ENCODE assay signal across 34 mouse cellular contexts in genomic region chr16:93575574-93575973, GRCm38 (mm10). TPM values are rescaled to one million over a fixed set of nuclear protein-coding genes. Genes with fewer than 3 reads are reported as not detected.
DNase-seq lines count a peak whose midpoint lies in the region; ATAC-seq and TF ChIP-seq lines count a peak whose summit lies in the region.
"Had no signal": no experiment of that assay in that cellular context is flagged by ENCODE, and none has a peak within 500 bp of the region (broad histone marks: within the 10 kb centered on the region; RNA-seq: fewer than 3 reads in every experiment).

No protein-coding gene starts in this region.

- no peak for TF ChIP-seq EP300 in liver, postnatal 0 days (IDR thresholded peaks at IDR 0.05; ENCODE audit: low read depth)
- no peak for TF ChIP-seq EP300 in stomach, postnatal 0 days (optimal IDR thresholded peaks at IDR 0.05)

- peaks cover 3% of the 10 kb centered on the region; the same call in 1 of the 2 replicates for H3K4me1 ChIP-seq in liver, postnatal 0 days (ENCODE audit: insufficient read depth)
- H3K4me1 ChIP-seq in stomach, postnatal 0 days (replicated peaks; ENCODE audit: control insufficient read depth, insufficient read depth) = no peaks in the 10 kb centered on the region
- H3K4me1 ChIP-seq: forebrain, embryonic 13.5 days; liver, embryonic 13.5 days had no signal

- H3K4me2 ChIP-seq in liver, postnatal 0 days (ENCODE audit: low read depth, low read length) = no peak overlapping the region
- H3K4me2 ChIP-seq in stomach, postnatal 0 days (replicated peaks; ENCODE audit: low read depth) = no peak overlapping the region
- H3K4me2 ChIP-seq: forebrain, embryonic 13.5 days; heart, embryonic 15.5 days; hindbrain, embryonic 12.5 days; limb, embryonic 13.5 days; liver, embryonic 13.5 days; midbrain, embryonic 11.5 days; neural tube, embryonic 12.5 days had no signal

- H3K9ac ChIP-seq in liver, postnatal 0 days (replicated peaks) = no peak overlapping the region
- no peak overlapping the region for H3K9ac ChIP-seq in stomach, postnatal 0 days (ENCODE audit: low read length)
- H3K9ac ChIP-seq: embryonic facial prominence, embryonic 15.5 days; forebrain, embryonic 13.5 days; heart, embryonic 15.5 days; hindbrain, embryonic 12.5 days; limb, embryonic 13.5 days; liver, embryonic 13.5 days; lung, embryonic 14.5 days; neural tube, embryonic 12.5 days had no signal

- H3K27me3 ChIP-seq in liver, postnatal 0 days (ENCODE audit: insufficient read depth, low read length) = no peaks in the 10 kb centered on the region
- H3K27me3 ChIP-seq in stomach, postnatal 0 days (ENCODE audit: control insufficient read depth, insufficient read depth, low read length) = no peaks in the 10 kb centered on the region
- H3K27me3 ChIP-seq: embryonic facial prominence, embryonic 15.5 days; forebrain, embryonic 13.5 days; hindbrain, embryonic 12.5 days; limb, embryonic 13.5 days; liver, embryonic 13.5 days; neural tube, embryonic 12.5 days; Patski had no signal

- no peaks in the 10 kb centered on the region for H3K9me3 ChIP-seq in liver, postnatal 0 days (ENCODE audit: low read length)
- no peaks in the 10 kb centered on the region for H3K9me3 ChIP-seq in stomach, postnatal 0 days (ENCODE audit: control insufficient read depth, low read length)
- H3K9me3 ChIP-seq: embryonic facial prominence, embryonic 15.5 days; forebrain, embryonic 13.5 days; heart, embryonic 10.5 days; heart, embryonic 15.5 days; hindbrain, embryonic 12.5 days; limb, embryonic 13.5 days; liver, embryonic 13.5 days; neural tube, embryonic 12.5 days had no signal

- H3K36me3 ChIP-seq in liver, postnatal 0 days (replicated peaks; ENCODE audit: insufficient read depth, low read length) = no peaks in the 10 kb centered on the region
- H3K36me3 ChIP-seq in stomach, postnatal 0 days (ENCODE audit: control insufficient read depth, insufficient read depth, low read length) = no peaks in the 10 kb centered on the region
- H3K36me3 ChIP-seq: embryonic facial prominence, embryonic 15.5 days; heart, embryonic 10.5 days; heart, embryonic 15.5 days; hindbrain, embryonic 12.5 days; limb, embryonic 13.5 days; liver, embryonic 13.5 days; neural tube, embryonic 12.5 days had no signal

- no peak for TF ChIP-seq CTCF in liver, postnatal 0 days (IDR thresholded peaks at IDR 0.05; ENCODE audit: low read depth)
- no peak for TF ChIP-seq CTCF in stomach, postnatal 0 days (IDR thresholded peaks at IDR 0.05; ENCODE audit: low read depth)

- 61% methylated on average over 5 of the region's 5 CpGs for WGBS in liver, postnatal 0 days (ENCODE audit: insufficient replicate concordance)
- WGBS in stomach, postnatal 0 days = 57% methylated on average over 5 of the region's 5 CpGs

- H3K27ac ChIP-seq in liver, postnatal 0 days (ENCODE audit: low read depth) = no peak overlapping the region
- peak overlapping the region; percentile 35 for H3K27ac ChIP-seq in stomach, postnatal 0 days (replicated peaks)
- H3K27ac ChIP-seq: embryonic facial prominence, embryonic 15.5 days; forebrain, embryonic 13.5 days; heart, embryonic 15.5 days; layer of hippocampus, adult 2 months; limb, embryonic 13.5 days; liver, embryonic 13.5 days; neural tube, embryonic 12.5 days had no signal

- H3K4me3 ChIP-seq in liver, postnatal 0 days (ENCODE audit: low read depth, low read length) = no peak overlapping the region
- H3K4me3 ChIP-seq in stomach, postnatal 0 days (ENCODE audit: low read depth, low read length) = no peak overlapping the region
- H3K4me3 ChIP-seq: embryonic facial prominence, embryonic 15.5 days; forebrain, embryonic 13.5 days; heart, embryonic 10.5 days; heart, embryonic 15.5 days; hindbrain, embryonic 12.5 days; layer of hippocampus, adult 2 months; limb, embryonic 13.5 days; liver, embryonic 13.5 days; myocyte; neural tube, embryonic 12.5 days had no signal

- peak; percentile 17 for DNase-seq in CD4-positive, CD25-positive, alpha-beta regulatory T cell, adult 2 months (ENCODE audit: low read depth, low spot score)
- peak; percentile 10 for DNase-seq in liver, postnatal 0 days
- no peak for DNase-seq in liver
- peak; percentile 81 for DNase-seq in fat pad, adult 2 months (ENCODE audit: extremely low read depth, low read depth, low spot score)
- peak; percentile 40 for DNase-seq in stomach, postnatal 0 days (ENCODE audit: low spot score)
- no peak for DNase-seq in cerebellum, adult 9-11 months
- DNase-seq: adrenal gland, postnatal 14 days; cerebellum, adult 11 months; gastrocnemius, postnatal 10 days; kidney, adult 2 months; kidney, postnatal 36 days; liver, embryonic 13.5 days; lung, embryonic 14.5 days; lung, postnatal 14 days; right cerebral cortex, postnatal 25 days; thymus, postnatal 14 days had no signal

- ATAC-seq in CD4-positive, CD25-positive, alpha-beta regulatory T cell, adult 4 months = no peak
- ATAC-seq in liver, postnatal 0 days = no peak; the same call in 1 of the 2 replicates
- peak; percentile 72 for ATAC-seq in stomach, postnatal 0 days (ENCODE audit: low FRiP score, low TSS enrichment)
- ATAC-seq: forebrain, embryonic 13.5 days; inflammation-experienced regulatory T-cells, adult 6 months; Patski had no signal

RNA-seq across cellular contexts. Expression of gene Setd4, which starts 28.3 kb away (rescaled TPM):
- 10 to 100 TPM; 34.6 to 43.5 TPM for polyA plus RNA-seq in CD4-positive, CD25-positive, alpha-beta regulatory T cell, adult 4 months (2017; shearing (Covaris generic))
- 6.0 and 6.3 TPM in 2 replicates for polyA plus RNA-seq in liver, postnatal 0 days (2015; fragmentation: Nextera tagmentation; extraction: Ambion mirVana)
- polyA plus RNA-seq in stomach, postnatal 0 days (2015; fragmentation: Nextera tagmentation; extraction: Ambion mirVana) = 20.9 and 24.7 TPM in 2 replicates

RNA-seq across cellular contexts. Expression of gene Cbr1, which starts 30.1 kb away (rescaled TPM):
- 10 to 100 TPM; 47.7 to 49.9 TPM for polyA plus RNA-seq in CD4-positive, CD25-positive, alpha-beta regulatory T cell, adult 4 months (2017; shearing (Covaris generic))
- polyA plus RNA-seq in liver, postnatal 0 days (2015; fragmentation: Nextera tagmentation; extraction: Ambion mirVana) = 131 and 174 TPM in 2 replicates
- polyA plus RNA-seq in stomach, postnatal 0 days (2015; fragmentation: Nextera tagmentation; extraction: Ambion mirVana) = 411 and 426 TPM in 2 replicates

RNA-seq across cellular contexts. Expression of gene Gm5678, which starts 52.3 kb away (rescaled TPM):
- polyA plus RNA-seq in CD4-positive, CD25-positive, alpha-beta regulatory T cell, adult 4 months (2017; shearing (Covaris generic)) = not detected
- polyA plus RNA-seq in liver, postnatal 0 days (2015; fragmentation: Nextera tagmentation; extraction: Ambion mirVana) = not detected in 2 replicates
- 7.7 and 8.0 TPM in 2 replicates for polyA plus RNA-seq in stomach, postnatal 0 days (2015; fragmentation: Nextera tagmentation; extraction: Ambion mirVana)
- polyA plus RNA-seq: C2C12; embryonic facial prominence, embryonic 15.5 days; forebrain, embryonic 13.5 days; heart, embryonic 10.5 days; heart, embryonic 15.5 days; hindbrain, embryonic 12.5 days; kidney, adult 2 months; kidney, embryonic 16.5 days; limb, embryonic 13.5 days; liver, embryonic 13.5 days; lung, embryonic 14.5 days; midbrain, embryonic 11.5 days; midbrain, postnatal 0 days; myocyte; neural tube, embryonic 12.5 days; testis, adult 2 months; urinary bladder, adult 2 months had no signal

Comparison
In these comparisons a context has a peak if more than half of its experiments do, and no peak if none do; other contexts are left out.
1. DNase-seq: peak in CD4-positive, CD25-positive, alpha-beta regulatory T cell, adult 2 months (single experiment), liver, postnatal 0 days (single experiment), fat pad, adult 2 months (single experiment) and stomach, postnatal 0 days (single experiment); none in liver (single experiment) and cerebellum, adult 9-11 months (single experiment).